Mouse (Mus musculus) midbrain, embryonic 13.5 days (tissue): Measurements from ENCODE around the gene Thap3. TPM values are rescaled to one million over a fixed set of nuclear protein-coding genes. Genes with fewer than 3 reads are reported as not detected.

Experiments
- ATAC-seq: fragments of 200-750 bp; cut with Nextera tagmentation; 2 replicates; pipeline ENCODE4 v1.8.0; 2017; ENCODE audit warnings: mild to moderate bottlenecking, moderate TSS enrichment, moderate library complexity
- H3K27ac ChIP-seq: fragments of 300-500 bp; sonication (generic); 2 replicates; pipeline ENCODE4 v1.5.1; 2015; ENCODE audit warnings: inconsistent platforms, mild to moderate bottlenecking, moderate library complexity
- H3K27me3 ChIP-seq: fragments of 300-500 bp; sonication (generic); 2 replicates; pipeline ENCODE4 v1.6.1; 2015; ENCODE audit warnings: mild to moderate bottlenecking, inconsistent platforms
- H3K36me3 ChIP-seq: fragments of 300-500 bp; sonication (generic); 2 replicates; pipeline ENCODE4 v1.6.1; 2015; ENCODE audit warnings: mild to moderate bottlenecking, inconsistent platforms
- H3K4me1 ChIP-seq: fragments of 300-500 bp; sonication (generic); replicated peaks from 2 replicates; pipeline ENCODE4 v1.6.1; 2015; ENCODE audit warnings: inconsistent platforms
- H3K4me2 ChIP-seq: fragments of 300-500 bp; sonication (generic); replicated peaks from 2 replicates; pipeline ENCODE4 v1.6.1; 2015; ENCODE audit warnings: moderate library complexity, mild to moderate bottlenecking, inconsistent platforms
- H3K4me3 ChIP-seq: fragments of 300-500 bp; sonication (generic); replicated peaks from 2 replicates; pipeline ENCODE4 v1.5.1; 2015; ENCODE audit warnings: mild to moderate bottlenecking, inconsistent platforms
- H3K9ac ChIP-seq: fragments of 300-500 bp; sonication (generic); replicated peaks from 2 replicates; pipeline ENCODE4 v1.6.1; 2015; ENCODE audit warnings: mild to moderate bottlenecking, inconsistent platforms
- H3K9me3 ChIP-seq: fragments of 300-500 bp; sonication (generic); 2 replicates; pipeline ENCODE4 v1.6.1; 2016; ENCODE audit warnings: mild to moderate bottlenecking, inconsistent platforms
- WGBS: fragments of 180-500 bp; shearing (Covaris S2); methylation state at CpG from one replicate; pipeline ENCODE4 v1.1.7; 2015; 5-methylcytosine and 5-hydroxymethylcytosine counted together
- polyA plus RNA-seq: library from polyadenylated mRNA; unstranded; fragments of >200 nt; fragmentation: Nextera tagmentation; extraction: Ambion mirVana; gene quantifications from 2 replicates; pipeline ENCODE4 v1.2.1, GENCODE M21; 2015

Gene Thap3
- polyA plus RNA-seq, 1 experiment from 2014 or later = 38.0 TPM

- peaks cover 26% of the 10 kb centered on the region for H3K4me1 ChIP-seq
- no peak for ATAC-seq
- H3K4me3 ChIP-seq = no peak overlapping the region
- no peak overlapping the region for H3K4me2 ChIP-seq
- H3K9me3 ChIP-seq = no peaks in the 10 kb centered on the region
- no peak overlapping the region for H3K9ac ChIP-seq
- no peaks in the 10 kb centered on the region for H3K27me3 ChIP-seq
- H3K27ac ChIP-seq = no peak overlapping the region
- 93% methylated on average over 3 of the region's 3 CpGs for WGBS
- H3K36me3 ChIP-seq = no peaks in the 10 kb centered on the region
Observed at GRCm38 (mm10) chr4:151938089-151938488, 50.7 kb downstream of the Thap3 start.

GRCm38 (mm10) chr4:151937441-151937840 lies 51.4 kb downstream of the Thap3 start:
- H3K4me1 ChIP-seq = peaks cover 26% of the 10 kb centered on the region
- no peak overlapping the region for H3K4me2 ChIP-seq
- 90% methylated on average over 13 of the region's 13 CpGs for WGBS
- H3K9ac ChIP-seq = no peak overlapping the region
- H3K9me3 ChIP-seq = no peaks in the 10 kb centered on the region
- no peak overlapping the region for H3K27ac ChIP-seq
- H3K36me3 ChIP-seq = no peaks in the 10 kb centered on the region
- no peak for ATAC-seq
- H3K4me3 ChIP-seq = no peak overlapping the region
- H3K27me3 ChIP-seq = no peaks in the 10 kb centered on the region

GRCm38 (mm10) chr4:151934215-151934572 lies 54.6 kb downstream of the Thap3 start:
- no peak for ATAC-seq
- under 1% methylated on average over 23 of the region's 23 CpGs for WGBS
- Histone ChIP-seq H3K27me3 (no peaks in the 10 kb centered on the region), H3K4me2 (peak overlapping the region; percentile 99), H3K9ac (peak overlapping the region; percentile 84), H3K4me1 (peaks cover 26% of the 10 kb centered on the region), H3K36me3 (no peaks in the 10 kb centered on the region), H3K27ac (no peak overlapping the region), H3K4me3 (peak overlapping the region; percentile 87), H3K9me3 (no peaks in the 10 kb centered on the region)

GRCm38 (mm10) chr4:151933505-151934214 lies 55.1 kb downstream of the Thap3 start, which contains the start of gene Dnajc11:
Gene Dnajc11 (plus strand): TSS chr4:151933691.
- no peaks in the 10 kb centered on the region; the same call in 1 of the 2 replicates for H3K27me3 ChIP-seq
- WGBS = under 1% methylated on average over 77 of the region's 83 CpGs
- H3K4me3 ChIP-seq = peak within 1 kb of the TSS; percentile 87
- ATAC-seq = peak; percentile 94
- peaks cover 26% of the 10 kb centered on the region for H3K4me1 ChIP-seq
- no peaks in the 10 kb centered on the region for H3K36me3 ChIP-seq
- peak within 1 kb of the TSS; percentile 99 for H3K4me2 ChIP-seq
- no peaks in the 10 kb centered on the region for H3K9me3 ChIP-seq
- H3K27ac ChIP-seq = peak within 1 kb of the TSS; percentile 72
- H3K9ac ChIP-seq = peak within 1 kb of the TSS; percentile 84

Other genes starting within 250 kb of the Thap3 start
- 161 and 163 TPM in 2 replicates for gene Camta1, start 127.1 kb downstream of the Thap3 start, polyA plus RNA-seq
- gene Dnajc11, start 55.3 kb downstream of the Thap3 start, polyA plus RNA-seq = 88.0 and 89.2 TPM in 2 replicates
- 17.5 and 17.7 TPM in 2 replicates for gene Phf13, start 7.3 kb upstream of the Thap3 start, polyA plus RNA-seq
- 2.0 and 3.0 TPM in 2 replicates for gene Klhl21, start 19.8 kb upstream of the Thap3 start, polyA plus RNA-seq
- gene Zbtb48, start 38.7 kb upstream of the Thap3 start, polyA plus RNA-seq = 17.9 and 26.3 TPM in 2 replicates
- gene Tas1r1, start 49.6 kb upstream of the Thap3 start, polyA plus RNA-seq = 0.86 and 1.4 TPM in 2 replicates
- gene Nol9, start 50.3 kb upstream of the Thap3 start, polyA plus RNA-seq = 24.3 and 26.0 TPM in 2 replicates
- 8.4 and 8.5 TPM in 2 replicates for gene Plekhg5, start 83.5 kb upstream of the Thap3 start, polyA plus RNA-seq
- 0.87 and 0.97 TPM in 2 replicates for gene Tnfrsf25, start 126.9 kb upstream of the Thap3 start, polyA plus RNA-seq
- 0.07 TPM in 1 of 2 replicates, not detected in the other for gene Espn, start 163.4 kb upstream of the Thap3 start, polyA plus RNA-seq
- 0.26 and 0.28 TPM in 2 replicates for gene Hes2, start 169.9 kb upstream of the Thap3 start, polyA plus RNA-seq
- gene Acot7, start 189.1 kb upstream of the Thap3 start, polyA plus RNA-seq = 206 and 218 TPM in 2 replicates